Mouse (Mus musculus) erythroblast, embryonic 14.5 days (primary cell): Measurements from ENCODE around the gene Olfr837. TPM values are rescaled to one million over a fixed set of nuclear protein-coding genes. Genes with fewer than 3 reads are reported as not detected.
"Not testable (repeated sequence)": the region's sequence is repeated elsewhere in the genome, so short reads cannot be mapped to it uniquely, and the experiment has no call there.

Experiments used
- H3K27me3 ChIP-seq: 2 replicates; pipeline ENCODE4 v1.6.1; 2012; ENCODE audit warnings: inconsistent platforms; ENCODE audit not compliant: control insufficient read depth
- H3K36me3 ChIP-seq: 2 replicates; pipeline ENCODE4 v1.6.1; 2012; ENCODE audit warnings: mild to moderate bottlenecking, inconsistent platforms; ENCODE audit not compliant: control insufficient read depth
- H3K4me1 ChIP-seq: 2 replicates; pipeline ENCODE4 v1.6.1; 2012; ENCODE audit warnings: inconsistent platforms; ENCODE audit not compliant: control insufficient read depth
- H3K4me3 ChIP-seq: replicated peaks from 2 replicates; pipeline ENCODE3; 2012; ENCODE audit warnings: moderate library complexity, mild to moderate bottlenecking, inconsistent platforms
- H3K9me3 ChIP-seq: 2 replicates; pipeline ENCODE4 v1.6.1; 2012; ENCODE audit warnings: low read length, inconsistent platforms, mixed read lengths; ENCODE audit not compliant: control insufficient read depth
- GATA1 ChIP-seq: IDR thresholded peaks from 2 replicates; pipeline ENCODE4 v1.6.1; 2012; ENCODE audit warnings: low read length, inconsistent platforms, mixed read lengths
- TAL1 ChIP-seq: IDR thresholded peaks from 3 replicates; pipeline ENCODE4 v1.6.1; 2012; ENCODE audit warnings: low read length, inconsistent platforms, mixed read lengths
- polyA plus RNA-seq: library from polyadenylated mRNA; stranded (reverse); fragments of >175 nt; gene quantifications from 2 replicates; pipeline ENCODE4 v1.2.3, GENCODE M21; 2012

Olfr837 gene
- polyA plus RNA-seq = not detected in 2 replicates

- no peak within 1 kb of the TSS for H3K4me3 ChIP-seq
- H3K9me3 ChIP-seq = no peaks in the 10 kb centered on the region
- H3K27me3 ChIP-seq = no peaks in the 10 kb centered on the region
- no peak for TF ChIP-seq GATA1
- TF ChIP-seq TAL1 = no peak
- H3K36me3 ChIP-seq = no peaks in the 10 kb centered on the region
- H3K4me1 ChIP-seq = no peaks in the 10 kb centered on the region
These were observed at the start of gene Olfr837 for GRCm38 (mm10) chr9:19136017-19136416. Olfr837 (plus strand) TSS chr9:19136317.

- H3K9me3 ChIP-seq = peaks cover 17% of the 10 kb centered on the region
- not testable (repeated sequence) for H3K4me3 ChIP-seq, H3K36me3 ChIP-seq, H3K27me3 ChIP-seq, H3K4me1 ChIP-seq
These were observed 43.0 kb upstream of the Olfr837 start for GRCm38 (mm10) chr9:19092889-19093753.

- no peak overlapping the region for H3K4me3 ChIP-seq
- TF ChIP-seq GATA1 (no peak), TAL1 (no peak)
- H3K4me1 ChIP-seq = no peaks in the 10 kb centered on the region
- no peaks in the 10 kb centered on the region for H3K27me3 ChIP-seq
- peaks cover 14% of the 10 kb centered on the region for H3K9me3 ChIP-seq
- H3K36me3 ChIP-seq = no peaks in the 10 kb centered on the region
These were observed 38.8 kb upstream of the Olfr837 start for GRCm38 (mm10) chr9:19097286-19097685.

DNA sequence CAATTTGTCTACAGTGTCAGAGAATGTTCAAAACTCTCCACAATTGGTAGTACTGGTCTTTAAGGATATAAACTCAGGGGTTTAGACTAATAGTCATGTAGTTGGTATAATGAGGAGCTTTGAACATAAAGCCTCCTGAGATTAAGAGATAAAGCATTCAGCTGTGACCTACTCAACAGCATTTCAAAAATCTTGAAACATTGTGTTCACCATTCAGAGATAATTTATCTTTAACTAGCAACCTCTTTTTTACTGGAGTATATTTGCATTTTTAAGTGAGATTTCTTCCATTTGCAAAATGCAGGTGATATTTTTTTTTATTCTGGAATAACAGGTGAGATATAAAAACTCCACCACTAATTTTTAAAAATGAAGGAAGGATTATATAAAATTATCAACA is 16.0 kb upstream of the Olfr837 start, which contains the start of gene Olfr836:
Gene Olfr836 (plus strand): TSS at position 301 of the 400 bp plus-strand sequence.
- Histone ChIP-seq H3K36me3 (no peaks in the 10 kb centered on the region), H3K27me3 (no peaks in the 10 kb centered on the region), H3K9me3 (no peaks in the 10 kb centered on the region), H3K4me1 (no peaks in the 10 kb centered on the region), H3K4me3 (no peak within 1 kb of the TSS)
- no peak for TF ChIP-seq GATA1
- TF ChIP-seq TAL1 = no peak

- H3K4me1 ChIP-seq = no peaks in the 10 kb centered on the region
- TF ChIP-seq TAL1 = no peak
- no peak for TF ChIP-seq GATA1
- H3K9me3 ChIP-seq = 0 out of 2 replicates have a peak, but pooled peaks cover 3% of the 10 kb centered on the region
- no peaks in the 10 kb centered on the region for H3K27me3 ChIP-seq
- H3K4me3 ChIP-seq = no peak within 1 kb of the TSS
- H3K36me3 ChIP-seq = no peaks in the 10 kb centered on the region
These were observed 41.1 kb downstream of the Olfr837 start, which contains the start of gene Olfr839-ps1 for GRCm38 (mm10) chr9:19177212-19177611. Olfr839-ps1 (minus strand) TSS chr9:19177312.

Other genes starting within 250 kb of the Olfr837 start
- gene Olfr832, start 199.2 kb upstream of the Olfr837 start, polyA plus RNA-seq = not detected in 2 replicates
- not detected in 2 replicates for gene Olfr834, start 148.3 kb upstream of the Olfr837 start, polyA plus RNA-seq
- not detected in 2 replicates for gene Olfr835, start 103.6 kb upstream of the Olfr837 start, polyA plus RNA-seq
- gene Olfr836, start 15.9 kb upstream of the Olfr837 start, polyA plus RNA-seq = 0.01 TPM in 1 of 2 replicates, not detected in the other
- not detected in 2 replicates for gene Olfr839-ps1, start 41.0 kb downstream of the Olfr837 start, polyA plus RNA-seq
- not detected in 2 replicates for gene Olfr843, start 115.7 kb downstream of the Olfr837 start, polyA plus RNA-seq
- not detected in 2 replicates for gene Olfr844, start 180.0 kb downstream of the Olfr837 start, polyA plus RNA-seq
- gene Olfr845, start 200.1 kb downstream of the Olfr837 start, polyA plus RNA-seq = not detected in 2 replicates
- gene Olfr846, start 227.7 kb downstream of the Olfr837 start, polyA plus RNA-seq = not detected in 2 replicates
- gene Olfr847, start 242.4 kb downstream of the Olfr837 start, polyA plus RNA-seq = not detected in 2 replicates